Mouse (Mus musculus) hindbrain, embryonic 14.5 days (tissue): ENCODE data around the gene Tchp. TPM values are rescaled to one million over a fixed set of nuclear protein-coding genes. Genes with fewer than 3 reads are reported as not detected.
A peak's percentile ranks its signal among the peaks of the same experiment; 100 is the strongest.

Experiments
- ATAC-seq: fragments of 200-750 bp; cut with Nextera tagmentation; 2 replicates; pipeline ENCODE4 v1.8.0; 2017; ENCODE audit warnings: moderate number of reproducible peaks, mild to moderate bottlenecking, moderate TSS enrichment, moderate library complexity; ENCODE audit not compliant: low FRiP score
- DNase-seq: peaks from one replicate; pipeline ENCODE4 v3.0.0-alpha.2; 2015; ENCODE audit warnings: low spot score
- H3K27ac ChIP-seq: fragments of 300-500 bp; sonication (generic); 2 replicates; pipeline ENCODE4 v1.5.1; 2014; ENCODE audit warnings: mild to moderate bottlenecking, moderate library complexity
- H3K27me3 ChIP-seq: fragments of 300-500 bp; sonication (generic); 2 replicates; pipeline ENCODE4 v1.6.1; 2014; ENCODE audit warnings: mild to moderate bottlenecking, low read length, mixed read lengths; ENCODE audit not compliant: control insufficient read depth, insufficient read depth
- H3K36me3 ChIP-seq: fragments of 300-500 bp; sonication (generic); replicated peaks from 2 replicates; pipeline ENCODE4 v1.6.1; 2014; ENCODE audit not compliant: control insufficient read depth, insufficient read depth
- H3K4me1 ChIP-seq: fragments of 300-500 bp; sonication (generic); replicated peaks from 2 replicates; pipeline ENCODE4 v1.6.1; 2014; ENCODE audit warnings: antibody characterized with exemption, low read length, mixed read lengths; ENCODE audit not compliant: control insufficient read depth, insufficient read depth
- H3K4me2 ChIP-seq: fragments of 300-500 bp; sonication (generic); replicated peaks from 2 replicates; pipeline ENCODE4 v1.6.1; 2014; ENCODE audit warnings: mild to moderate bottlenecking, moderate library complexity
- H3K4me3 ChIP-seq: fragments of 300-500 bp; sonication (generic); replicated peaks from 2 replicates; pipeline ENCODE4 v1.5.1; 2014; ENCODE audit warnings: mild to moderate bottlenecking, low read length
- H3K9ac ChIP-seq: fragments of 300-500 bp; sonication (generic); 2 replicates; pipeline ENCODE4 v1.6.1; 2014
- H3K9me3 ChIP-seq: fragments of 300-500 bp; sonication (generic); 2 replicates; pipeline ENCODE4 v1.6.1; 2016; ENCODE audit warnings: low read length; ENCODE audit not compliant: control insufficient read depth
- WGBS: fragments of 180-500 bp; shearing (Covaris S2); extraction: QIAGEN DNeasy Blood & Tissue Kit; methylation state at CpG from one replicate; pipeline ENCODE4 v1.1.7; 2014; 5-methylcytosine and 5-hydroxymethylcytosine counted together
- polyA plus RNA-seq: library from polyadenylated mRNA; unstranded; fragments of >200 nt; fragmentation: Nextera tagmentation; extraction: Ambion mirVana; gene quantifications from 2 replicates; pipeline ENCODE4 v1.2.1, GENCODE M21; 2014

The Tchp gene
- polyA plus RNA-seq, 1 experiment from 2014 or later, result 15.4 TPM

DNA sequence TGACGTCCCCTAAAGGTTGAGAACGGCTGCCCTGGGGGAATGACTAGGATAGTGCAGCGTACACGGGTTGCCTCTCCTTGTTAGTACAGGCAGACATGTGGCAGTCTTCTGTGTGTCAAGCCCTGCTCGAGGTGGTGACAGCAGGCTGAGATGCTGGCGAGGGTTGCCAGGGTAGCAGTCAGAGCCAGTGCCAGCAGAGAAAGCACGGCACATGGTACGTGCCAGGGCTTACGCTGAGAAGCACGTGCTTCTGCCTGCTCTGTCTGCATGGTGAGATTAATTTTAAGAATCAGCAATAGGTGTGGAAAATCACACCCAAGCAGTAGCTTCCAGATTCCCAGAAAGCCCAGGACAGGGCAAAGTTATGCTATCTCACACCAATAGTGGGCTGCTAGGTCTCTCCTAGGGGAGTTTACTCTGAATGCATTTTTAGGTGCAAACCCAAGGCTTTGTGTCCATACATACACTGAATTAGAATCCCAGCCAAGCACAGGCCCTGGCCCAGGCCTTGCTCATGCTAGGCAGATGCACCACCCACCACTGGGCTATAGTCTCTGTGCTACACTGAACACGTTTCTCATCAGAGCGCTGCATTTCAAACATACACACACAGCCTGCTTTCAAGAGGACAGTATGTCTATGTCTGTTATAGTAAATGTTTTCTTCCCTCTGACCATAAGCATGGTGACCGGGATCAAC is 35.6 kb downstream of the Tchp start:
- WGBS, result 83% methylated on average over 13 of the region's 13 CpGs
- Histone ChIP-seq H3K27ac (0 out of 2 replicates have a peak overlapping the region, but pooled peaks have one; percentile 9), H3K9ac (no peak overlapping the region), H3K4me1 (no peaks in the 10 kb centered on the region), H3K27me3 (no peaks in the 10 kb centered on the region), H3K9me3 (no peaks in the 10 kb centered on the region), H3K36me3 (peaks cover 98% of the 10 kb centered on the region), H3K4me3 (no peak overlapping the region), H3K4me2 (no peak overlapping the region)
- DNase-seq (no peak), ATAC-seq (no peak)

DNA sequence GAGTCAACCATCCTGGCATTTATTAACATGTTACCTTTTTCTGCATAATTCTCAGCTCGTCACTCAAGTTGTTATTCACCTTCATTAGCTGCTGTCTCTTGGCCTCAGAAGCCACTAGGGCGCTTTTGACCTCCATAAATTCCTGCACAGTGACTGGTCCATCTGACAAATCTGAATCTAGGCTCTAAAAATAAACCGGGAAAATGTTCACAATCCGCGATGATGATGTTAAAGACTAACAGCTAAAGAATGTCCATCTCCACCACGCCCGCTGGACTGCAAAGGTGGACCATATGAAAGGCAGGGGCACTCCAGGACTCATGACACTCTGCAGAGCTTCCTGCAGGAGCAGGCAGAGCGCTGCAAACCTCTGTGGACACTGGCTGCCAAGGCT is 36.1 kb downstream of the Tchp start:
- no peaks in the 10 kb centered on the region for H3K9me3 ChIP-seq
- H3K4me3 ChIP-seq, result no peak overlapping the region
- 95% methylated on average over 8 of the region's 8 CpGs for WGBS
- no peaks in the 10 kb centered on the region for H3K27me3 ChIP-seq
- H3K36me3 ChIP-seq, result peaks cover 97% of the 10 kb centered on the region
- no peak for ATAC-seq
- no peaks in the 10 kb centered on the region for H3K4me1 ChIP-seq
- no peak for DNase-seq
- no peak overlapping the region for H3K4me2 ChIP-seq
- no peak overlapping the region for H3K9ac ChIP-seq
- no peak overlapping the region for H3K27ac ChIP-seq

DNA sequence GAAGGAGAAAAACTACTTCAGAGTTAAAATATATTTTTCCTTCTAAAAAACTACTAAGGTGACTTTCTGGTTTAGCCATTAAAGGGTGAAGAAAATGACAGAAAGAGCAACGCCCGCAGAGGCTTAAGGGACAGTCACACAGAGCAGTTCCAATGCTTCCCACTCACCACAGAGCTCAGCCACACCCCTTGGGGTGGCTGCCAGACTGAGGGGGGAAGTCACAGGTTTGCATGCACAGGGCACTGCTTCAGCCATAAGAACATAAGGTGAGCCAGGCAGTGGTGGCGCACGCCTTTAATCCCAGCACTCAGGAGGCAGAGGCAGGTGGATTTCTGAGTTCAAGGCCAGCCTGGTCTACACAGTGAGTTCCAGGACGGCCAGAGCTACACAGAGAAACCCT is 38.0 kb downstream of the Tchp start:
- H3K4me2 ChIP-seq, result no peak overlapping the region
- peaks cover 95% of the 10 kb centered on the region for H3K36me3 ChIP-seq
- DNase-seq (no peak), ATAC-seq (no peak)
- no peak overlapping the region for H3K4me3 ChIP-seq
- WGBS, result 93% methylated on average over 5 of the region's 5 CpGs
- no peak overlapping the region for H3K27ac ChIP-seq
- H3K9ac ChIP-seq, result no peak overlapping the region
- no peaks in the 10 kb centered on the region for H3K4me1 ChIP-seq
- H3K9me3 ChIP-seq, result no peaks in the 10 kb centered on the region
- H3K27me3 ChIP-seq, result no peaks in the 10 kb centered on the region

- WGBS, result 86% methylated on average over 4 of the region's 4 CpGs
- Histone ChIP-seq H3K36me3 (peaks cover 91% of the 10 kb centered on the region), H3K4me3 (no peak overlapping the region), H3K4me1 (no peaks in the 10 kb centered on the region), H3K27me3 (no peaks in the 10 kb centered on the region), H3K9ac (no peak overlapping the region), H3K27ac (no peak overlapping the region), H3K4me2 (no peak overlapping the region), H3K9me3 (no peaks in the 10 kb centered on the region)
- DNase-seq, result no peak
- ATAC-seq, result no peak
Observed at GRCm38 (mm10) chr5:114746886-114747285, 39.3 kb downstream of the Tchp start.

DNA sequence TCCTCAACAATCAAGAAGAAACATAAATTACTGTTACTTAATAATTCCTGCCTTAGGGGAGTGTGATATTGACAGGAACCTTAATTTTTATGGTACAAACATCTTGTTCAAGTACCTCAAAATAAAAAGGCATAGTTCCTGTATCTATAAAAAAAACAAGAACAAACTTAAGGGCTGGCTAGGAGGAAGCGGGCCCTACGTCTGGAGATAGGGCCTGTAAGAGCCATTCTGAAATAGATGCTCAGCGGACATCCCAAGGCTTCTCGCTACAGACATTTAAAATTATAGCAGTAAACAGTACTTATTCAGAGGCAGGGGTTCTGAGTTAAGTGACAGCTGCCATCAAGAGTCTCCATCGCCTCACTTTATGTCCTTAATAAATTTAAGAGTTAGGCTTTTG is 40.0 kb downstream of the Tchp start:
- Histone ChIP-seq H3K27ac (no peak overlapping the region), H3K4me2 (no peak overlapping the region), H3K4me3 (no peak overlapping the region), H3K4me1 (no peaks in the 10 kb centered on the region), H3K9me3 (no peaks in the 10 kb centered on the region), H3K9ac (no peak overlapping the region), H3K36me3 (peaks cover 90% of the 10 kb centered on the region), H3K27me3 (no peaks in the 10 kb centered on the region)
- ATAC-seq (no peak), DNase-seq (no peak)
- 93% methylated on average over 5 of the region's 5 CpGs for WGBS

DNA sequence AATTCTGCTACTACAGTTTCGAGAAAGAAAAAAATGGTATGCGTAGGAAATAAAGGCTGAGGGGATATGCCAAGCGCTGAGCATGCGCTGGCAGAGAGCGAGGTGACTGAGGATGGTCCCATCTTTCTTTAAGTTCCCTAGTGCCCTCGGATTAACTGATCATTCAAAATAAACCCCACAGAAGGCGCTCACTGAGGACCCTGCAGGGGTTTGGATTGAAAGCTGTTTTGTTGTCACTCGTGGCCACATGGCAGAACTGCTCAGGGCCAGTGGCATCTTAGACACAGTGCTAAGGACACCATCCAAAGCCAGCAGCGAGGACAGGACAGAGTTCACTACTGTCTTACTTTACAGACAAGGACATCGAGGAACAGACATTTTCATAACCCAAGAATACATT is 42.8 kb downstream of the Tchp start:
- Histone ChIP-seq H3K27ac (no peak overlapping the region), H3K4me3 (no peak overlapping the region), H3K4me1 (no peaks in the 10 kb centered on the region), H3K4me2 (no peak overlapping the region), H3K36me3 (peaks cover 89% of the 10 kb centered on the region), H3K9ac (no peak overlapping the region), H3K9me3 (no peaks in the 10 kb centered on the region), H3K27me3 (no peaks in the 10 kb centered on the region)
- 87% methylated on average over 10 of the region's 10 CpGs for WGBS
- ATAC-seq (no peak), DNase-seq (no peak)

DNA sequence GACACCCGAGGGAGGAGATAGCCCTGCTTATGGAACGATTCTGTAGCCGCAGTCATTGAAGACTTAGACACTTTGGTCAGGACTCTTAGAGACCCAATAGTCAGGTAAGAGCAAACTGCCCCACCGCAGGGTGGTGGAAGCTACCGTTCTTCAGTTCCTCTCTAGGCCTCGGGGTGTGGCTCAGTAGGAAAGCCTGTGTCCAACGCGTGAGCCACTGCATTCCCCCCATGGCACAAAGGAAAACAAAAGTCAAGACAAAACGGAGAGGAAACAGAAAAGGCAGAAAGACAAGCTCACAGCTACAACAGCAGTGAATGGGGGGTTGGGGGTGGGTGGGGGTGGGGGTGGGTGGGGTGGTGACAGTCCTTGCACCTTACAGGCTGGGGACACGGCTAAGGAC is 44.8 kb downstream of the Tchp start:
- WGBS, result 95% methylated on average over 10 of the region's 10 CpGs

DNA sequence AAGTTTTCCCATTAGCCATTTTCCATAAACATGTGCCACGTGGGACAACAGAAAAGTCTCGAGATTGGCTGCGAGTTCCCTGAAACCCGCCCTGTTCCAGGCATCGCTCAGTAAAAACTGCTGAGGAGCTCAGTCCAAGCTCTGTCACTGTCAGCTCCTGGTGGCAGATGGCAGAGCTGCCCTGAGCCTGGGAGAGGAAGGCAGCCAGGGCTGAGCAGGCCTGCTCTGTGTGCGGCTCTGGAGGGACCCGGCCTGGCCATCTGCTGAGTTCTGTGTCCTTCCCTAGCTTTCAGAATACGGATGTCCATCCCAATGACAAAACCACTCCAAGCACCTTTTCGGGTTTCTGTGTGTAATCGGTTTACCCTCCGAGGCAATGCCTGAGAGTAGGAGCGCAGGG is 45.8 kb downstream of the Tchp start:
- 77% methylated on average over 12 of the region's 12 CpGs for WGBS
- Histone ChIP-seq H3K4me3 (no peak overlapping the region), H3K27me3 (no peaks in the 10 kb centered on the region), H3K4me1 (no peaks in the 10 kb centered on the region), H3K4me2 (no peak overlapping the region), H3K36me3 (peaks cover 84% of the 10 kb centered on the region), H3K27ac (no peak overlapping the region), H3K9me3 (no peaks in the 10 kb centered on the region), H3K9ac (no peak overlapping the region)
- ATAC-seq (no peak), DNase-seq (peak; percentile 25)

More for the DNA sequence above, 44.8 kb downstream of the Tchp start:
- peaks cover 89% of the 10 kb centered on the region for H3K36me3 ChIP-seq
- no peak overlapping the region for H3K9ac ChIP-seq
- no peak overlapping the region for H3K4me3 ChIP-seq
- no peak overlapping the region for H3K27ac ChIP-seq
- no peaks in the 10 kb centered on the region for H3K27me3 ChIP-seq
- ATAC-seq, result no peak
- no peak for DNase-seq
- H3K4me2 ChIP-seq, result no peak overlapping the region
- H3K9me3 ChIP-seq, result no peaks in the 10 kb centered on the region
- no peaks in the 10 kb centered on the region for H3K4me1 ChIP-seq

- Histone ChIP-seq H3K27me3 (no peaks in the 10 kb centered on the region), H3K9ac (no peak overlapping the region), H3K27ac (no peak overlapping the region), H3K4me3 (no peak overlapping the region), H3K4me1 (no peaks in the 10 kb centered on the region), H3K36me3 (peaks cover 91% of the 10 kb centered on the region), H3K9me3 (no peaks in the 10 kb centered on the region), H3K4me2 (no peak overlapping the region)
- ATAC-seq, result no peak
- DNase-seq, result no peak
- WGBS, result 92% methylated on average over 5 of the region's 5 CpGs
Observed at GRCm38 (mm10) chr5:114759536-114760090, 52.1 kb downstream of the Tchp start.
